Mouse (Mus musculus): ENCODE measurements around the gene Pla2g7. TPM values are rescaled to one million over a fixed set of nuclear protein-coding genes. Genes with fewer than 3 reads are reported as not detected.

The Pla2g7 gene
- polyA plus RNA-seq, 1 experiment from 2014 or later = 10.9 TPM

- H3K4me1 ChIP-seq (replicated peaks; ENCODE audit: control insufficient read depth, insufficient read depth, low read length) = peaks cover 1% of the 10 kb centered on the region
- no peak overlapping the region for H3K9ac ChIP-seq (ENCODE audit: low read length)
- no peak overlapping the region for H3K4me3 ChIP-seq (ENCODE audit: low read length)
- no peaks in the 10 kb centered on the region for H3K27me3 ChIP-seq (ENCODE audit: control insufficient read depth, insufficient read depth, low read depth, low read length)
- no peak overlapping the region for H3K4me2 ChIP-seq (ENCODE audit: low read depth, low read length)
- ATAC-seq (ENCODE audit: low read depth) = no peak
- no peaks in the 10 kb centered on the region for H3K9me3 ChIP-seq (ENCODE audit: control insufficient read depth, low read length)
- no peak overlapping the region for H3K27ac ChIP-seq (ENCODE audit: low read length)
- WGBS = 85% methylated on average over 10 of the region's 10 CpGs
- peaks cover 4% of the 10 kb centered on the region; the same call in 1 of the 2 replicates for H3K36me3 ChIP-seq (ENCODE audit: control insufficient read depth, insufficient read depth, low read length)
Measured at GRCm38 (mm10) chr17:43649641-43650436, 81.9 kb downstream of the Pla2g7 start.

- H3K4me1 ChIP-seq (replicated peaks; ENCODE audit: control insufficient read depth, insufficient read depth, low read length) = no peaks in the 10 kb centered on the region
- 72% methylated on average over 14 of the region's 14 CpGs for WGBS
- H3K9ac ChIP-seq (ENCODE audit: low read length) = no peak overlapping the region
- H3K4me3 ChIP-seq (ENCODE audit: low read length) = no peak overlapping the region
- no peaks in the 10 kb centered on the region for H3K27me3 ChIP-seq (ENCODE audit: control insufficient read depth, insufficient read depth, low read depth, low read length)
- H3K36me3 ChIP-seq (ENCODE audit: control insufficient read depth, insufficient read depth, low read length) = peaks cover 4% of the 10 kb centered on the region; the same call in 1 of the 2 replicates
- ATAC-seq (ENCODE audit: low read depth) = no peak
- H3K27ac ChIP-seq (ENCODE audit: low read length) = no peak overlapping the region
- no peak overlapping the region for H3K4me2 ChIP-seq (ENCODE audit: low read depth, low read length)
- H3K9me3 ChIP-seq (ENCODE audit: control insufficient read depth, low read length) = no peaks in the 10 kb centered on the region
Measured at GRCm38 (mm10) chr17:43651314-43652046, 83.6 kb downstream of the Pla2g7 start.

Other genes starting within 250 kb of the Pla2g7 start
- 34.5 and 34.9 TPM in 2 replicates for gene Adgrf5, start 207.6 kb upstream of the Pla2g7 start, polyA plus RNA-seq (2015; fragmentation: Nextera tagmentation; extraction: Ambion mirVana)
- gene Mep1a, start 65.3 kb upstream of the Pla2g7 start, polyA plus RNA-seq (2015; fragmentation: Nextera tagmentation; extraction: Ambion mirVana) = 0.23 TPM in 1 of 2 replicates, not detected in the other
- 0.94 and 0.96 TPM in 2 replicates for gene Ankrd66, start 24.5 kb upstream of the Pla2g7 start, polyA plus RNA-seq (2015; fragmentation: Nextera tagmentation; extraction: Ambion mirVana)
- not detected in 2 replicates for gene Tdrd6, start 62.2 kb downstream of the Pla2g7 start, polyA plus RNA-seq (2015; fragmentation: Nextera tagmentation; extraction: Ambion mirVana)
- 19.0 and 23.9 TPM in 2 replicates for gene Slc25a27, start 99.1 kb downstream of the Pla2g7 start, polyA plus RNA-seq (2015; fragmentation: Nextera tagmentation; extraction: Ambion mirVana)
- 45.0 and 48.9 TPM in 2 replicates for gene Cyp39a1, start 99.3 kb downstream of the Pla2g7 start, polyA plus RNA-seq (2015; fragmentation: Nextera tagmentation; extraction: Ambion mirVana)
- 5.3 and 6.0 TPM in 2 replicates for gene Rcan2, start 233.3 kb downstream of the Pla2g7 start, polyA plus RNA-seq (2015; fragmentation: Nextera tagmentation; extraction: Ambion mirVana)